Mouse (Mus musculus): ENCODE measurements around the gene Olfr518. TPM values are rescaled to one million over a fixed set of nuclear protein-coding genes. Genes with fewer than 3 reads are reported as not detected.

Olfr518 gene
- polyA plus RNA-seq (2015; fragmentation: Illumina TruSeq; extraction: RNeasy Lipid Tissue Mini Kit (QIAGEN cat#74804); ENCODE audit: insufficient read depth, low read depth, low replicate concordance) = not detected

DNA sequence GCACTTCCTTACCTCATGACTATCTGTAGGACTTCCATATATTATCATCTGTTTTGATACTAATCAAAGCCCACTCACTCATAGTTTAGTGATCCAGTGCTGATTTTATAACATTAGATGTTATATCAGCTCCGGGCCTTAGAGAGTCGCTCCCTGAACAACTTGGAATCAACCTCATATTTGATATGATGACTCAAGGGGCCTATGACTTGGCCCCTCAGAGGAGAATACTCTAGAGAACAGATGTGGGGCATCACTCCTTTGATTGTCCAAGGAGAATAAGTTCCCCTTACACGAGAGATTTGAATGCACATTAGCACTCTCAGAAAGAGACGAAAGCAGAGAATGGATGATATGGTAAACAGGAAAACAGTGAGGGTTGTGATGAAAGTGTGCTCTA lies at the start of gene Olfr518:
Gene Olfr518, minus strand, starts transcription at position 101 of the 400 bp plus-strand sequence.

DNA sequence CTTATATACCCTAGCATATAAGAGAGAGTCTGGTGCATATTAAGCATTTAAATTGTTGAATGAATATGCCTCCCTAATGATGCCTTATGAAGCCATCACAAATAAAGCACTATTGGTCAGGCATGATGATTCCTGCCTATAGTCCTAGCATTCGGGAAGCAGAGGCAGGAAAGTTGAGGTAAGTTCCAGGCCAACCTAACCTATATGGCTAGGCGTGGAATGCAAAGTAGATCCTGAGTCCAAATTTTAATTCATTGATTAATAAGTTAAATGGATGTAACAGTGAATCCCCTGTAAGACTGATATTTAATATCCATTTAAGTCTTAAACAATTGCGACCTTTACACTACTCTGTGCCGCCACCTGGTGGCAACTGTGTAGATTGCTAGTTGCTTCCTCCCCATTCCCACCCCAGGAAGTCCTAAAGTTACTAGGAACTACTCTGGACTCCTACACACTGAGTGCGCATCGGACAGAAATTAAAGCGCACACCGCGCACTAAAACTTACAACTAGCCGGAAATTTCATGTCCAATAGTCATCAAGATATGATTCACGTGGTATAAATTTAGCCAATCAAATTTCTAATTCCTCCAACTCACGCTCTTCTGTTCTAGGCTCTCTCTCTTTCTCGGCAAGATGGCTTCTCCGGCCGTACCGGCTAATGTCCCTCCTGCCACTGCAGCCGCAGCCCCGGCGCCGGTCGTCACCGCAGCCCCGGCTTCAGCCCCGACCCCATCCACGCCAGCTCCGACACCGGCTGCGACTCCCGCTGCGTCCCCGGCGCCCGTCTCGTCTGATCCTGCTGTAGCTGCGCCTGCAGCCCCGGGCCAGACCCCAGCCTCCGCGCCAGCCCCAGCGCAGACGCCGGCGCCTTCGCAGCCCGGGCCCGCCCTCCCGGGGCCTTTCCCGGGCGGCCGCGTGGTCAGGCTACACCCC lies 49.3 kb upstream of the Olfr518 start, which contains the start of gene Eif3f:
Gene Eif3f, plus strand, starts transcription at position 624 of the 938 bp plus-strand sequence.

DNA sequence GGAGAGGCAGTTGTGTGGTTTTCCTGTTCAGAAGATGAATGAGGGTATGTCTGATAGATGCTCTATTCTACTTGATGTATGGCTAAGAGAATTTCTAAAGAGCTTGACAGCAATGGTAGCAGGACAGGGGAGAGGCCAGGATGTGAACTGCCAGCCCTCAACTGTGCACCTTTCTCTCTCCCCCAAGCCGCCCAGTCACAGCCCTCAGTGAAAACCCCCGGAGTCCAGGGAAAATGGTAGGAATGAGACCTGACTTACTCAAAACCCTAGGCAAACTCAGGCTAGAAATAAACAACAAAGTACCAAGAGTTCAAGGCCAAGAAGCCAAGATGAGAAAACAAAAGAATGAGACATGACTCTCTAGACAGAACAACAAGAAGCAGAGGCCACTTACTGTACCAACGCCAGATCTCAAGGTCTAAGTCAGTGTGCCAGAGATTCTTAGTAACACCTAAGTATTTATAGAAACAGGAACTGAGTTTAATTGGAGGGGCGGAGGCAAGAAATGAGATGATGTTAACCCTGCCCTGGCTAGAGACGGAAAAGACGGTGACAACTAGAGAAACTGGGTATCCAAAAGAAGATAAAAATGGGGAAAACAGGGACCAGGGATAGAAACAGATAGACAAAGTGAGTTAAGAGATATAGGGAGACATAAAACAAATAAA lies 45.1 kb upstream of the Olfr518 start, which contains the start of gene Nlrp10:
Gene Nlrp10, minus strand, starts transcription at position 453 of the 668 bp plus-strand sequence.

DNA sequence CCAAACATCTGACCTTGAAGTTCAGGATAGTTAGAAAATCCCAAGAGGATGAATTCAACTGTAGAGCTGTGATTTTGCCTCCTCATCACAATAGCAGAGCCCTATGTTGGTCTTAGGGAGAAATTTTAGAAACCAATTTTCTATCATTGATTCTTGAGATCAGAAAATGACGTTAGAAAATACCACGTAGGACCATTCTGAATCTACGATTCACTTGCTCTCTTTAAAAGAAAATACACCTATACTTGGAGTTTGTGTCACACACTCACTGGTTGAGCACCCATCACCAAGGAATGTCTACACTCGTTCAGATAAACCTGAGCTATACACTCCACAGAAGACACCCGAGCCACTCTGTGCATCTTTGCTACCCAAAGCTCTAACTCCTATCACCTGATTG lies 9.5 kb upstream of the Olfr518 start, which contains the start of gene Olfr519:
Gene Olfr519, minus strand, starts transcription at position 101 of the 400 bp plus-strand sequence.

DNA sequence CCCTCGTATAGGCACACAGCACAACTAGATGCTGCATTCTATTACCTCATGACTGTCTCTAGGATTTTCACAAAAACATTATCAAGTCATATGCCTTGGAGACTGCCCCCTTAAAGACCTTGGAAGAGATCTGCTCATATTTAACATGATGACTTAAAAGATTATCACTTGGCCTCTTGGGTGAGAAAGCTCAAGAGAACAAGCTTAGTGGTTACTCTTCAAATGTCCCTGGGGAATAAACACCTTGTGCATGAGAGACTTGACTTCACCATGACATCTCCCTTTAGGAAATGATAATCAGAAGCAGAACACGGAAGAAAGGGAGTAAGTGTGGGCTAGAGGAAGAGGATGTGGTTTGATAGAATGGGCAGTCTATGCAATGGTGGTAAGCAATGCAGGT lies 12.5 kb downstream of the Olfr518 start, which contains the start of gene Olfr517:
Gene Olfr517, minus strand, starts transcription at position 101 of the 400 bp plus-strand sequence.

DNA sequence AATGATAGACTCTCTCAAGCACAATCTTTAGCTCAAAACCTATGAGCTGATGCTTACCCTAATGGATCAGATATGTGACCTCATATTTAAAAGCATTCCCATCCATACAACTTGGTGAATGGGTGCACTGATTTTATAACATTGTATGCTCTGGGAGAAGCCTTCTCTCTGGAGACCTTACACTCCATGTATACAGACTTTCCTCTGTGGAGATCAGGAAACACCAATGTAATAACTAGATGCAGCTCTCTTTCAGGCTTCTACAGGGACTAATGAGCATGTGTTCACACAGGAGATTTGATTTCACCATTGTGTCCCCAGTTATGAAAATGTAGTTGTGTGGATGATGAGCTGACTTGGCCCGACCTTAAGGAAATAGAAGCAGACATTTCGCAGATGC lies 34.4 kb downstream of the Olfr518 start, which contains the start of gene Olfr516:
Gene Olfr516, minus strand, starts transcription at position 101 of the 400 bp plus-strand sequence.

Other genes starting within 250 kb of the Olfr518 start
- not detected for gene Olfr509, start 233.1 kb downstream of the Olfr518 start, polyA plus RNA-seq (2015; fragmentation: Illumina TruSeq; extraction: RNeasy Lipid Tissue Mini Kit (QIAGEN cat#74804); ENCODE audit: insufficient read depth, low read depth, low replicate concordance)
- gene Olfr510, start 218.6 kb downstream of the Olfr518 start, polyA plus RNA-seq (2015; fragmentation: Illumina TruSeq; extraction: RNeasy Lipid Tissue Mini Kit (QIAGEN cat#74804); ENCODE audit: insufficient read depth, low read depth, low replicate concordance) = not detected
- gene Olfr512, start 171.7 kb downstream of the Olfr518 start, polyA plus RNA-seq (2015; fragmentation: Illumina TruSeq; extraction: RNeasy Lipid Tissue Mini Kit (QIAGEN cat#74804); ENCODE audit: insufficient read depth, low read depth, low replicate concordance) = not detected
- gene Olfr513, start 134.0 kb downstream of the Olfr518 start, polyA plus RNA-seq (2015; fragmentation: Illumina TruSeq; extraction: RNeasy Lipid Tissue Mini Kit (QIAGEN cat#74804); ENCODE audit: insufficient read depth, low read depth, low replicate concordance) = not detected
- gene Olfr514, start 59.0 kb downstream of the Olfr518 start, polyA plus RNA-seq (2015; fragmentation: Illumina TruSeq; extraction: RNeasy Lipid Tissue Mini Kit (QIAGEN cat#74804); ENCODE audit: insufficient read depth, low read depth, low replicate concordance) = not detected
- not detected for gene Olfr516, start 34.5 kb downstream of the Olfr518 start, polyA plus RNA-seq (2015; fragmentation: Illumina TruSeq; extraction: RNeasy Lipid Tissue Mini Kit (QIAGEN cat#74804); ENCODE audit: insufficient read depth, low read depth, low replicate concordance)
- not detected for gene Olfr517, start 12.6 kb downstream of the Olfr518 start, polyA plus RNA-seq (2015; fragmentation: Illumina TruSeq; extraction: RNeasy Lipid Tissue Mini Kit (QIAGEN cat#74804); ENCODE audit: insufficient read depth, low read depth, low replicate concordance)
- not detected for gene Olfr519, start 9.4 kb upstream of the Olfr518 start, polyA plus RNA-seq (2015; fragmentation: Illumina TruSeq; extraction: RNeasy Lipid Tissue Mini Kit (QIAGEN cat#74804); ENCODE audit: insufficient read depth, low read depth, low replicate concordance)
- gene Nlrp10, start 45.2 kb upstream of the Olfr518 start, polyA plus RNA-seq (2015; fragmentation: Illumina TruSeq; extraction: RNeasy Lipid Tissue Mini Kit (QIAGEN cat#74804); ENCODE audit: insufficient read depth, low read depth, low replicate concordance) = not detected
- gene Eif3f, start 49.4 kb upstream of the Olfr518 start, polyA plus RNA-seq (2015; fragmentation: Illumina TruSeq; extraction: RNeasy Lipid Tissue Mini Kit (QIAGEN cat#74804); ENCODE audit: insufficient read depth, low read depth, low replicate concordance) = 37.3 TPM
- gene Tub, start 65.3 kb upstream of the Olfr518 start, polyA plus RNA-seq (2015; fragmentation: Illumina TruSeq; extraction: RNeasy Lipid Tissue Mini Kit (QIAGEN cat#74804); ENCODE audit: insufficient read depth, low read depth, low replicate concordance) = 0.52 TPM
- gene Ric3, start 198.3 kb upstream of the Olfr518 start, polyA plus RNA-seq (2015; fragmentation: Illumina TruSeq; extraction: RNeasy Lipid Tissue Mini Kit (QIAGEN cat#74804); ENCODE audit: insufficient read depth, low read depth, low replicate concordance) = 1.7 TPM

Measured in pancreas, adult 10 weeks (tissue).